Mouse (Mus musculus): ENCODE data around the gene Prpmp5.
"Not testable (repeated sequence)": the region's sequence is repeated elsewhere in the genome, so short reads cannot be mapped to it uniquely, and the experiment has no call there.

Gene Prpmp5

GRCm38 (mm10) chr6:132314657-132315056, at the start of gene Prpmp5:
Gene Prpmp5 (minus strand): TSS chr6:132314757.
- DNase-seq (ENCODE audit: low spot score in 2 of 2): not testable (repeated sequence)

DNA sequence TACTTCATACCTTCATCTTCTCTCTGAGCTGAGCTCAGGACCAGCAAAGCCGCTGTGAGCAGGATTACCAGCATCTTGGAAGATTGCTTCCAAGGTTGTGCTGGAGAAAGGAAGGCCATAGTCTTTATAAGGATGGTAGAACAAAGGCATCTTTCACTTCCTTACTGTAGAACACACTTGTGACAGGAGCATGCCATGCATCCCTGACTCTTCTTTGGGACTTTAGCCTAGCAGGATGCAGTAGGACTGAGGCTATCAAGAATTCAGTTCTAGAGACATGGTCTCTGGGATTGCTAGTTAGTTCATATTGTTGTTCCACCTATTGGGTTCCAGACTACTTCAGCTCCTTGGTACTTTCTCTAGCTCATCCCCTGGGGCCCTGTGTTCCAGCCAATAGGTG, 49.5 kb upstream of the Prpmp5 start, which contains the start of gene Gm8882:
Gene Gm8882, minus strand, starts transcription at position 101 of the 400 bp plus-strand sequence.
- DNase-seq (ENCODE audit: low spot score in 2 of 2): not testable (repeated sequence)

All from spleen, postnatal 10 days (tissue).